Mouse (Mus musculus) lung, adult 2 months (tissue): Measurements from ENCODE around the gene Insrr. TPM values are rescaled to one million over a fixed set of nuclear protein-coding genes. Genes with fewer than 3 reads are reported as not detected.
A peak's percentile ranks its signal among the peaks of the same experiment; 100 is the strongest.

Experiments used
- DNase-seq: peaks from one replicate; pipeline ENCODE4 v3.0.0; 2022
- H3K4me1 ChIP-seq: fragments of 200-500 bp; 2 replicates; pipeline ENCODE4 v1.6.1; 2011; ENCODE audit warnings: low read length; ENCODE audit not compliant: control insufficient read depth, insufficient read depth
- H3K4me3 ChIP-seq: fragments of 200-500 bp; replicated peaks from 2 replicates; pipeline ENCODE3; 2011; ENCODE audit warnings: low read depth, mild to moderate bottlenecking, control low read depth, low read length; ENCODE audit errors: extremely low read depth
- CTCF ChIP-seq: fragments of 200-500 bp; IDR thresholded peaks from 2 replicates; pipeline ENCODE4 v1.5.1; 2011; ENCODE audit warnings: mild to moderate bottlenecking, low read length, control low read depth; ENCODE audit not compliant: insufficient read depth
- POLR2A ChIP-seq: fragments of 200-500 bp; IDR thresholded peaks from 2 replicates; pipeline ENCODE4 v1.6.1; 2011; ENCODE audit warnings: low read depth, mild to moderate bottlenecking, control low read depth, low read length, borderline replicate concordance; ENCODE audit errors: extremely low read depth
- WGBS: fragments of 180-500 bp; shearing (Covaris S2); methylation state at CpG from one replicate; pipeline ENCODE4 v1.1.7; 2018; 5-methylcytosine and 5-hydroxymethylcytosine counted together
- polyA plus RNA-seq: library from polyadenylated mRNA; depleted of rRNA; stranded (reverse); fragments of >200 nt; gene quantifications from 2 replicates; pipeline ENCODE4 v1.2.3, GENCODE M21; 2012; rRNA removed

Gene Insrr
- 0.19 and 0.66 TPM in 2 replicates for polyA plus RNA-seq

DNA sequence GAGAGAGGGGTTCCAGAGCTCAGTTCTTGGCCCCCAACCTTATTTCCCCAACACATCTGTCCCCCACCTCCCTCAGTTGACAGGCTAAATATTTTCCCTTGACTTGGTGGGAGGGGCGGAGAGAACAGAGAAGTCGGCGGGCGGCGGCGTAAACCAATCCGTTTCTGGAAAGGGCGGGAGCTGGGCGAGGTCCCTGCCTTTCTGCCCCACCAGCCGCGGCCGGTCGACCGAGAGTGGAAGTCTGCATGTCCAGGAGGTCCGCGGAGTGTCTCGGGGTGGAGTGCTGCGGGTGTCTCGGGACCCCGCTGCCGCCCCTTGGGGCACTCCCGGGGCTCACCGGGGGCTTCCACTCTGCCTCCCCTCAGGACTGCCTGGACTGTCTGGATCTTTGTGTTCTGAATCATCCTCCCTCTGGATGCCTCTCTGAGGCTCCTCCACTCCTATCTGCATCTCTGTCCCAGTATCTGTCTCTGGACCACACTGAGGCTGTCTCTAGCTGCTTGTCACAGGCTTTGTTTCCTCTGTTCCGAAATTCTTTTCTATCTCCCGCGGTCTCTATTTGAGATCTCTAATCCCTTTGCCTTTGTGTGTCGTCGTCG lies at the start of gene Insrr:
Gene Insrr (plus strand): TSS at position 216 of the 599 bp plus-strand sequence.
- no peak for DNase-seq
- Histone ChIP-seq H3K4me1 (peaks cover 6% of the 10 kb centered on the region; the same call in 1 of the 2 replicates), H3K4me3 (no peak within 1 kb of the TSS)
- no peak for TF ChIP-seq CTCF
- WGBS, result 3% methylated on average over 29 of the region's 29 CpGs

DNA sequence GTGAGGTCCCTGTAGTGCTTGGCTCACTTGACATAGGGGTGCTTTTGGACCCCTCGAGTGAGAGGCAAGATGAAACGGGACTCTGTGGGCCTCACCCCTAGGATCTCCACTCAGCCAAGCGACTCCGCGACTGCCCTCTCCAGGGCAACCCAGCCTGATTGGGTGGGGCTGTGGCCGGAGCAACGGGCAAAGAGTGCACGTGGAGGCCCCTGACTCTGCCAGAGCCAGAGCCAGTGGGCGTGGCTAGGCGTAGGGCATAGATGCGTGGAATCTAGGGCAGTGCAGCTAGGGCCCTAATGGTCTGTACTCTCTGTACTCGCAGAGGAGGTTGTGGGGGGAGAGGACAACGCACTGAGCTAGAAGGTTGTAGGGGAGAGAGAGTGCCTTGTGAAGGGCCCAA lies 48.3 kb upstream of the Insrr start, which contains the start of gene Lrrc71:
Gene Lrrc71 (minus strand): TSS at position 195 of the 400 bp plus-strand sequence.
- TF ChIP-seq CTCF (no peak), POLR2A (no peak)
- WGBS, result 36% methylated on average over 13 of the region's 13 CpGs
- no peak for DNase-seq
- Histone ChIP-seq H3K4me1 (0 out of 2 replicates have a peak, but pooled peaks cover 5% of the 10 kb centered on the region), H3K4me3 (no peak within 1 kb of the TSS)

DNA sequence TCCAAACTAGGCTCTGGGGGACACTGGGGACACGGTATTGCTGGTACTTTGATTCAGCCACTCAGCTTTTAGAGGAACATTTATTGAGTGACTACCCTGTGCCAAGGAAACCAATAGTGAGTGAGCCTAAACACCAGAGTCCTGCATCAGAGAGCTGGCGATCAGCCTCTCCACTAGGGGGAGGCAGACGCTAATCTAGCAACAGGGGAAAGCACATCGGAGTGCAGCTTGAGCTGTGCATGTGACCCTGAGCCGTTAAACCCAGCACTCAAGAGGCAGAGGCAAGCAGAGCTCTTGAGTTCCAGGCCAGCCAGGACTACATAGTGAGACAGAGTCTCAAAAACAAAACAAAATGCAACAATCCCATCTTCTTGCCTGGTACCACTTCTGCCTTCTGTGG lies 47.7 kb upstream of the Insrr start:
- TF ChIP-seq CTCF (peak; percentile 92), POLR2A (no peak)
- DNase-seq, result no peak
- H3K4me3 ChIP-seq, result no peak overlapping the region
- 0 out of 2 replicates have a peak, but pooled peaks cover 5% of the 10 kb centered on the region for H3K4me1 ChIP-seq
- WGBS, result 21% methylated on average over 5 of the region's 5 CpGs

DNA sequence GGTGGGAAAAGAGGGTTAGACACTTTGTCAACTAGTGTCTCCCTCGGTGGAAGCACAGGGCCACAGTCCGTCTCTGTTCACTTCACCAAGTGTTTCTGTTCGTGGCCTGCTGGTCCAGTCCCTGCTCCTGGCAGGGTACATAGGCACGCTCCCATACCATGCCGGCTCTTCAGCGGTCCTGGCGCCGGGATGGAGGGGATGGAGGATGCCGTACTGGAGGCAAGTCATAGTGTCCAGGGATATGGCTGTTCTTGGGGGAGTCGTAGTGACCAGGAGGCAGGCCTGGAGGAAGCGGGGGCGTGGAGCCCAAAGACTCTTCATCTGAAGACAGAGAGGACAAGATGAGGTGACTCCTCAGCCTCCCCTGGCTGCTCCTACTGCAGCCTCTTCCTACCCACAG lies 46.8 kb upstream of the Insrr start:
- Histone ChIP-seq H3K4me3 (no peak overlapping the region), H3K4me1 (0 out of 2 replicates have a peak, but pooled peaks cover 5% of the 10 kb centered on the region)
- DNase-seq, result no peak
- 93% methylated on average over 12 of the region's 12 CpGs for WGBS
- no peak for TF ChIP-seq POLR2A

DNA sequence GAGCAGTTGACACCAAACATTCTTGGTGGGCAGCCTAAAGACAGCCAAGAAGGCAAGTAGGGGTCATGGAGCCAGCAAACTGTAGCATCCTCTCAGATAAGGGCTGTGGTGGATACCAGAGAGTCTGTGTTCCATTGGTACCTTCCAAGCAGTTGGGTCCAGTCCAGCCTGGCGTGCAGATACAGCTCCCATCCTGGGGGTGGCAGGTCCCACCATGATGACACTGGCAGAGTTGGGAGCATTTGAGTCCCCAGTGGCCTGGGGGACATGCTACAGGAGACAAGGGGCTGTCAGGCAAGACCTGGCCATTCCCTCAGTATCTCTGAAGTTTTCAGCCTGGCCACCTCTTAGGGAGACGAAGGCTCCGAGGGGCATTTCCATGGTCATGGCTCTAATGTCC lies 44.2 kb upstream of the Insrr start:
- WGBS, result 87% methylated on average over 3 of the region's 3 CpGs
- Histone ChIP-seq H3K4me1 (peaks cover 2% of the 10 kb centered on the region; the same call in 1 of the 2 replicates), H3K4me3 (no peak overlapping the region)
- DNase-seq, result no peak
- no peak for TF ChIP-seq CTCF
- TF ChIP-seq POLR2A, result no peak

DNA sequence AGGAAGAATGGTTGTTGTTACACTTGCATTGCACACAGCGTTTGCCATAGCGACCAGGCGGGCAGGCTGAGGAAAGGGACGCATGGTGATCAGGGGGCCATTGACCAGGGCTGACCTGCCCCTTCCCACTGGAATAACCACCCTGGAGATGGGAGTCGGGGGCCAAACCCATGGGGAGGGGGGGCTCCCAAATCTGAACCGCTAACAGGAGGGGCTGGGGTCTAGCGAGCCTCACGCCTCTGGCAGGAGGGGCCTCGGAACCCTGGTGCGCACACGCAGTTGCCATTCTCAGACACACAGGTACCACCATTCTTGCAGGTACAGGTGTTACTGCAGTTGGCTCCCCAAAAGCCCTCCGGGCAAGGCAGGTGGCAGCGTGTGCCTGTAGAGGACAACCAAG lies 42.9 kb upstream of the Insrr start:
- Histone ChIP-seq H3K4me3 (no peak overlapping the region), H3K4me1 (peaks cover 2% of the 10 kb centered on the region; the same call in 1 of the 2 replicates)
- TF ChIP-seq CTCF (no peak), POLR2A (no peak)
- no peak for DNase-seq
- 90% methylated on average over 13 of the region's 13 CpGs for WGBS

DNA sequence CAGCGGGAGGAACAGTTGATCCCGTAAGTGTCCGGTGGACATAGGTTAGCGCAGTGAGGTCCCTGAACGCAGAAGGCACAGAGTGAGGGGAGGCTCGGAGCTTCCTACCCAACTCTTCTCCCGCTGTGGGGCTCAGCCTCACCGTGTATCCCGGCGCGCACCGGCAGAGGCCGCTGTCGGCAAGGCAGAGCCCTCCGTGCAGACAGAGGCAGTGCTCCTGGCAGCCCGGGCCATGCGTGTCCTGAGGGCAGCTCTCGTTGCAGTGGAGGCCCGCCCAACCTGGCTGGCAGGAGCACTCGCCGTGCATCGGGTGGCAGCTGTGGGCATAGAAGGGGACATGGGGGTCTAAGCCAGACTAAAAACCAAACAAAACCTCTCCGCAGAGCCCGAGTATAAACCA lies 40.8 kb upstream of the Insrr start:
- WGBS, result 14% methylated on average over 24 of the region's 24 CpGs
- Histone ChIP-seq H3K4me1 (peaks cover 2% of the 10 kb centered on the region; the same call in 1 of the 2 replicates), H3K4me3 (no peak overlapping the region)
- peak; percentile 86 for DNase-seq
- peak; percentile 77 for TF ChIP-seq CTCF
- TF ChIP-seq POLR2A, result no peak

DNA sequence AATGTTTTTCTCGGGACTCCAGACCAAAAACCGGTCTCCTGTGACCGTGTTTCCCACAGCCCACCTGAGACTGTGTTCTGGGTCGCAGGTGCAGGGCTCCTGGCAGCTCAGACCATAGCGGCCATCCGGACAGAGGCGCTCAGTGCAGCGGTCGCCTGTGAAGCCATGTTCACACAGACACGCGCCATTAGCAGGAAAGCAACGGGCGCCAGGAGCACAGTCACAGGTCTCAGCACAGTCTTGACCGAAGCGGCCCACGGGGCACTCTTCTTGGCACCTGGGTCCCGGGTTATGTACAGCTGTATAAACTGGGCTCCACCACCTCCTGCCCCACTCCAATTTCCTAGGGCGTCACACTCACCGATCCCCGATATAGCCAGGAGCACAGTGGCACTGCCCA lies 40.3 kb upstream of the Insrr start:
- 76% methylated on average over 20 of the region's 20 CpGs for WGBS
- Histone ChIP-seq H3K4me3 (no peak overlapping the region), H3K4me1 (peaks cover 2% of the 10 kb centered on the region; the same call in 1 of the 2 replicates)
- TF ChIP-seq CTCF, result no peak
- no peak for TF ChIP-seq POLR2A
- no peak for DNase-seq

DNA sequence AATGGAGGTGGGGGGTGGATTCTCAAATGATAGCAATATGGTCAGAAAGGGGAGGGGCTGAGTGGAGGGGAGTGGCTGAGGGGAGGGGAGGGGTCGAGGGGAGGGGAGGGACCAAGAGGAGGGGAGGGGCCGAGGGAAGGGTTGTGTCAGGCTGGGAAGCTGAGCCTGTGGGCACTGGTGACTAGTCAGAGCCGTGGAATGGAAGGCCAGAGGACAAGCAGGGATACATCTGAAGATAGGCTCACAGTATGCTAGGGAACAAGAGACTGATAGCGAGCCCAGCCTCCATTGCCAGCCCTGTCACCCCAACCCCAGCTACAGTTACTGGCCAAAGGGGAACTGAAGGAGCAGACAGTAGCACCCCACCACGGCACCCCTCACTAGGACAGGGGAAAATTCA lies 38.1 kb upstream of the Insrr start:
- peaks cover 2% of the 10 kb centered on the region for H3K4me1 ChIP-seq
- WGBS, result 50% methylated on average over 5 of the region's 5 CpGs
- TF ChIP-seq POLR2A, result no peak
- no peak for TF ChIP-seq CTCF
- no peak overlapping the region for H3K4me3 ChIP-seq
- DNase-seq, result no peak

DNA sequence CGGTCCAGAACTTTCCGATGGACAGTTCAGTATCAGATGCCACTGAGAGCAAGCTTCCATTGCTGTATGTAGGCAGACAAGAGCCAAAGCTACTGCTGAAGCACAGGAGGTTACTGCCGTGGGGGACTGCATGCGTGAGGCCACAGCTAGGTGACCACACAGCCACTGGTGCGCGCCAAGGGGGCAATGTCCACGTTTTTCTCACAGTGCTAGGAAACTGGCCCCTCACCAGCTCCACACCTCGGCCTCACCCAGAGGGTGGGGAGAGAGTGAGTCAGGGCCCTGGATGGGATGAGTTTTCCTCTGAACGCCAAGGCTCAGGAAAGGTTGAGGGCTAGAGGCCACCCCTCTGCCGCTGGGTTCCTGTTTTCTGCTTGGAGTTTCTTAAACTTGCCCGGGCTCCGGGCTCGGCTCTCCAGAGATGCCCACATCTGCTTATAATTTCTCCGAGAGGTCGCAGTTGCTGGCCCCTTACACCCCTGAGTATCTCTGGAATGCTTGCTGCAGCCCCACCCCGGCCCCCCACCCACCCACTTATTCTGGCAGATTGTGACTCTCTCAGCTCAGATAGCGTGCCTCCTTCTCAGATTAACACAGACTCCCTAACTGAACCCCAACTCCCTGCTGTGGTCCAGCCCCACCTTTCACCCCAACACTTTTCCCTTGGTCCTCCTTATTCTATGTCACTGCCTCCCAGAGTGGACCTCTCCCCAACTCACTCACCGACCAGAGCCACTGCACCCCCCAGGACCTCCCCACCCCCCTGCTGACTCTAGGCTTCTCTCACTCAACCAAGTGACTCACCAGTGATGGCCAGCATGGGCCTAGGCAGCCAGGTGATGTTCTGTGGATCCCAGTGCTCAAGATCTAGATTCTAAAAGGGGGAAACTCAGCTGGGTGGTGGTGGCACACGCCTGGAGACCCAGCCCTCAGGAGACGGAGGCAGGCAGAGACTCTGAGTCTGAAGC lies 35.1 kb upstream of the Insrr start:
- peaks cover 12% of the 10 kb centered on the region for H3K4me1 ChIP-seq
- WGBS, result 68% methylated on average over 20 of the region's 20 CpGs
- H3K4me3 ChIP-seq, result no peak overlapping the region
- TF ChIP-seq CTCF (no peak), POLR2A (no peak)
- DNase-seq, result no peak
